In genomic region chr14:47188848-47189634, GRCm38 (mm10) we compare ENCODE assay signal across 8 mouse cellular contexts. TPM values are rescaled to one million over a fixed set of nuclear protein-coding genes. Genes with fewer than 3 reads are reported as not detected.
A peak's percentile ranks its signal among the peaks of the same experiment; 100 is the strongest.
DNase-seq lines count a peak whose midpoint lies in the region; ATAC-seq lines count a peak whose summit lies in the region.

TSS of gene Gch1 (minus strand) at chr14:47189413.

- under 1% methylated on average over 59 of the region's 68 CpGs for whole genome bisulfite sequencing in midbrain, embryonic 11.5 days

- H3K4me3 ChIP-seq in midbrain, embryonic 11.5 days (ENCODE audit: low read depth, low read length) = peak within 1 kb of the TSS; percentile 77

- H3K4me1 ChIP-seq in midbrain, embryonic 11.5 days (ENCODE audit: control insufficient read depth, insufficient read depth, low read length) = peaks cover 4% of the 10 kb centered on the region

- no peak within 1 kb of the TSS for H3K27ac ChIP-seq in midbrain, embryonic 11.5 days (ENCODE audit: low read depth, low read length)

- intact Hi-C loops in left cerebral cortex, postnatal 4 days (cut with DNase I) = no loop called here

- H3K9me3 ChIP-seq in midbrain, embryonic 11.5 days (ENCODE audit: control insufficient read depth, low read length) = no peaks in the 10 kb centered on the region

- no peaks in the 10 kb centered on the region for H3K36me3 ChIP-seq in midbrain, embryonic 11.5 days (ENCODE audit: control insufficient read depth, insufficient read depth, low read length)

- H3K9ac ChIP-seq in midbrain, embryonic 11.5 days (ENCODE audit: low read length) = peak within 1 kb of the TSS; percentile 65

- peak; percentile 91 for ATAC-seq in midbrain, embryonic 11.5 days (ENCODE audit: low FRiP score)

- H3K4me2 ChIP-seq in midbrain, embryonic 11.5 days = peak within 1 kb of the TSS; percentile 99

- H3K27me3 ChIP-seq in midbrain, embryonic 11.5 days (ENCODE audit: control insufficient read depth, insufficient read depth, low read length) = peaks cover 13% of the 10 kb centered on the region

- DNase-seq in adrenal gland, adult 2 months = peak; percentile 97
- peak; percentile 50 for DNase-seq in embryo, embryonic 11.5 days (ENCODE audit: low read depth, low spot score)
- peak; percentile 43 to 68 for DNase-seq in gastrocnemius, postnatal 4 days (ENCODE audit: low spot score in 2 of 2)
- DNase-seq in kidney, adult 11 months = peak; percentile 69
- peak; percentile 69 for DNase-seq in left cerebral cortex, postnatal 4 days
- peak; percentile 93 for DNase-seq in midbrain, embryonic 11.5 days (ENCODE audit: low spot score, missing footprints)
- peak; percentile 63 for DNase-seq in skeletal muscle tissue, adult 2 months (ENCODE audit: low read depth, low spot score)
- no peak for DNase-seq in adipocyte (ENCODE audit: low spot score)

RNA-seq across cellular contexts. Expression of gene Gch1, which starts in this region (rescaled TPM):
- total RNA-seq in adrenal gland, adult 2 months (2021) = 10 to 100 TPM; 77.0 to 85.2 TPM
- polyA plus RNA-seq in adrenal gland, adult 2 months (2012; rRNA removed) = 72.9 and 82.2 TPM in 2 replicates
- 1 to 10 TPM; 2.5 to 2.7 TPM for total RNA-seq in gastrocnemius, postnatal 4 days (2021)
- under 1 TPM; 0.74 to 0.83 TPM for total RNA-seq in left cerebral cortex, postnatal 4 days (2021)
- 2.1 and 2.9 TPM in 2 replicates for polyA plus RNA-seq in midbrain, embryonic 11.5 days (2014; fragmentation: Nextera tagmentation; extraction: Ambion mirVana)

Comparison
In these comparisons a context has a peak if more than half of its experiments do, and no peak if none do; other contexts are left out.
1. RNA of gene Gch1 (total RNA-seq): 77.0 to 85.2 TPM in adrenal gland, adult 2 months; 2.5 to 2.7 TPM in gastrocnemius, postnatal 4 days and 0.74 to 0.83 TPM in left cerebral cortex, postnatal 4 days; every median in the first group is over 10 times any median in the second.
2. RNA of gene Gch1 (polyA plus RNA-seq): 72.9 to 82.2 TPM in adrenal gland, adult 2 months; 2.1 to 2.9 TPM in midbrain, embryonic 11.5 days; every median in the first group is over 10 times any median in the second.
3. Peak in DNase-seq in left cerebral cortex, postnatal 4 days; RNA of the gene not detected or under 1 TPM.